ENCODE assay signal across 22 mouse cellular contexts in the genomic region with DNA sequence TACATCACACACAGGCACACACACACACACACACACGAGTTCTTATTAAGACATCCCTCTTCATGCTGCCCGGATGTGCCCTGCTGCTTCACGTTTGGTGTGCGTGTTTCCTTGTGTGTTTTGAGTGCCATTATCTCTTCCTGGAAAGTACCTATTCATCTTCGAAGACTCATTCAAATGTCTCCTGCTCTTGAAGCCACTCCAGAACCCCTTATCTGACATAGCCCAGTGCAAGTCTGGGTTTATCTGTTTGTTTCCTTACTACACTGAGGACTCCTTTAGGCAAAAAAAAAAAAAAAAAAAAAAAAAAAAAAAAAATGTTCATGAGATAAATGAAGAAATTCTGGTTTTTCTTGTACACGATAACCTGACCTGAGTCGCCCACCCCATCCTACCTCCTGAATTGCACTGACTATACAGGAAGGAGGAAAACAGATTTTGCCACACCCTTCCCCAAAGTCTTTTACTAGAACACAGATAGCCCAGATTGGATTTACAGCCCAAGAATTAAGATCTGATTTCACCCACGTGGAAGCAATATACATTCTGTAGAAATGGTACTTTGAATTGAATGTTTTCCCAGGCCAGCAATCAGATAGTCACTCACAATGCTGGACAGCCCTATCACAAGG.
A peak's percentile ranks its signal among the peaks of the same experiment; 100 is the strongest.
DNase-seq lines count a peak whose midpoint lies in the region; ATAC-seq and TF ChIP-seq lines count a peak whose summit lies in the region.
"Had no signal": no experiment of that assay in that cellular context is flagged by ENCODE, and none has a peak within 500 bp of the region (broad histone marks: within the 10 kb centered on the region; RNA-seq: fewer than 3 reads in every experiment).

No protein-coding gene starts in this region.

- H3K27me3 ChIP-seq in intestine, embryonic 15.5 days (replicated peaks), result no peaks in the 10 kb centered on the region
- no peaks in the 10 kb centered on the region for H3K27me3 ChIP-seq in intestine, embryonic 16.5 days (replicated peaks; ENCODE audit: control insufficient read depth, insufficient read depth, low read length)
- H3K27me3 ChIP-seq: CH12.LX; embryonic facial prominence, embryonic 15.5 days had no signal

- WGBS in intestine, embryonic 15.5 days, result 45% methylated on average over 8 of the region's 8 CpGs
- WGBS in intestine, embryonic 16.5 days, result 58% methylated on average over 8 of the region's 8 CpGs
- WGBS in lung, adult 2 months, result 33% methylated on average over 8 of the region's 8 CpGs

- no peak for TF ChIP-seq POLR2A in lung, adult 2 months (IDR thresholded peaks at IDR 0.05; ENCODE audit: borderline replicate concordance, extremely low read depth, low read depth, low read length)

- H3K9ac ChIP-seq in intestine, embryonic 15.5 days, result no peak overlapping the region
- H3K9ac ChIP-seq in intestine, embryonic 16.5 days (ENCODE audit: low read depth, low read length), result no peak overlapping the region
- H3K9ac ChIP-seq: embryonic facial prominence, embryonic 15.5 days; heart, embryonic 15.5 days; hindbrain, embryonic 14.5 days had no signal

- H3K4me3 ChIP-seq in intestine, embryonic 15.5 days (replicated peaks), result no peak overlapping the region
- H3K4me3 ChIP-seq in intestine, embryonic 16.5 days (ENCODE audit: low read length), result no peak overlapping the region
- no peak overlapping the region for H3K4me3 ChIP-seq in lung, adult 2 months (replicated peaks; ENCODE audit: extremely low read depth, low read depth, low read length)
- H3K4me3 ChIP-seq: embryonic facial prominence, embryonic 15.5 days; erythroblast, embryonic 14.5 days; forebrain, embryonic 10.5 days; heart, adult 2 months; heart, embryonic 15.5 days; hindbrain, embryonic 10.5 days had no signal

- TF ChIP-seq CTCF in lung, adult 2 months (IDR thresholded peaks at IDR 0.05; ENCODE audit: insufficient read depth, low read length), result no peak

- H3K4me2 ChIP-seq in intestine, embryonic 15.5 days (replicated peaks), result no peak overlapping the region
- no peak overlapping the region for H3K4me2 ChIP-seq in intestine, embryonic 16.5 days (ENCODE audit: low read depth, low read length)
- H3K4me2 ChIP-seq: embryonic facial prominence, embryonic 15.5 days; heart, embryonic 11.5 days; heart, embryonic 15.5 days; hindbrain, embryonic 14.5 days had no signal

- no peaks in the 10 kb centered on the region for H3K9me3 ChIP-seq in intestine, embryonic 15.5 days
- no peaks in the 10 kb centered on the region for H3K9me3 ChIP-seq in intestine, embryonic 16.5 days (ENCODE audit: control insufficient read depth, low read length)
- H3K9me3 ChIP-seq: embryonic facial prominence, embryonic 15.5 days; forebrain, embryonic 10.5 days; heart, embryonic 15.5 days; hindbrain, embryonic 10.5 days had no signal

- H3K36me3 ChIP-seq in intestine, embryonic 15.5 days, result no peaks in the 10 kb centered on the region
- no peaks in the 10 kb centered on the region for H3K36me3 ChIP-seq in intestine, embryonic 16.5 days (ENCODE audit: control insufficient read depth, insufficient read depth, low read length)
- H3K36me3 ChIP-seq: embryonic facial prominence, embryonic 15.5 days; forebrain, embryonic 10.5 days; heart, embryonic 15.5 days; hindbrain, embryonic 10.5 days had no signal

- DNase-seq in lung, adult 18-20 months, result peak; percentile 19 to 52
- no peak for DNase-seq in lung, adult 2 months
- peak; percentile 56 for DNase-seq in lung, postnatal 25 days (ENCODE audit: low spot score)
- DNase-seq in layer of hippocampus, adult 18-20 months (ENCODE audit: low spot score in 2 of 2), result no peak
- DNase-seq: adrenal gland, adult 2 months; adrenal gland, postnatal 25 days; cerebellum, adult 18-20 months; cerebellum, adult 9-11 months; cerebellum, postnatal 36 days; gastrocnemius, postnatal 10 days; heart, adult 2 months had no signal

- H3K4me1 ChIP-seq in intestine, embryonic 15.5 days (replicated peaks), result no peaks in the 10 kb centered on the region
- H3K4me1 ChIP-seq in intestine, embryonic 16.5 days (ENCODE audit: control insufficient read depth, insufficient read depth, low read length), result 0 out of 2 replicates have a peak, but pooled peaks cover 3% of the 10 kb centered on the region
- peaks cover 4% of the 10 kb centered on the region; the same call in 1 of the 2 replicates for H3K4me1 ChIP-seq in lung, adult 2 months (ENCODE audit: control insufficient read depth, insufficient read depth, low read length)
- H3K4me1 ChIP-seq: embryonic facial prominence, embryonic 15.5 days; hindbrain, embryonic 10.5 days had no signal

- peak; percentile 55 for ATAC-seq in intestine, embryonic 15.5 days
- no peak for ATAC-seq in intestine, embryonic 16.5 days
- ATAC-seq: forebrain, embryonic 14.5 days had no signal

- H3K27ac ChIP-seq in intestine, embryonic 15.5 days, result no peak overlapping the region
- H3K27ac ChIP-seq in intestine, embryonic 16.5 days (ENCODE audit: low read length), result no peak overlapping the region
- H3K27ac ChIP-seq: embryonic facial prominence, embryonic 15.5 days; forebrain, embryonic 10.5 days; heart, adult 2 months; heart, embryonic 15.5 days; hindbrain, embryonic 10.5 days; hindbrain, embryonic 14.5 days had no signal

Comparison
In these comparisons a context has a peak if more than half of its experiments do, and no peak if none do; other contexts are left out.
1. DNase-seq: peak in lung, adult 18-20 months (2 of 2) and lung, postnatal 25 days (single experiment); none in lung, adult 2 months (single experiment) and layer of hippocampus, adult 18-20 months (0 of 2).